Mouse (Mus musculus) liver, embryonic 16.5 days (tissue): ENCODE results near the gene Slc38a11. TPM values are rescaled to one million over a fixed set of nuclear protein-coding genes. Genes with fewer than 3 reads are reported as not detected.

ENCODE experiments used
- ATAC-seq: fragments of 200-750 bp; cut with Nextera tagmentation; 2 replicates; pipeline ENCODE4 v1.8.0; 2017; ENCODE audit warnings: low read depth, mild to moderate bottlenecking, moderate number of reproducible peaks, moderate library complexity
- H3K27ac ChIP-seq: fragments of 300-500 bp; sonication (generic); 2 replicates; pipeline ENCODE4 v1.5.1; 2014; ENCODE audit warnings: mild to moderate bottlenecking, low read length
- H3K27me3 ChIP-seq: fragments of 300-500 bp; sonication (generic); 2 replicates; pipeline ENCODE4 v1.6.1; 2014; ENCODE audit warnings: low read depth, low read length, mixed read lengths; ENCODE audit not compliant: control insufficient read depth, insufficient read depth
- H3K36me3 ChIP-seq: fragments of 300-500 bp; sonication (generic); 2 replicates; pipeline ENCODE4 v1.6.1; 2014; ENCODE audit warnings: mild to moderate bottlenecking; ENCODE audit not compliant: control insufficient read depth, insufficient read depth
- H3K4me1 ChIP-seq: fragments of 300-500 bp; sonication (generic); 2 replicates; pipeline ENCODE4 v1.6.1; 2014; ENCODE audit warnings: low read depth, low read length, mixed read lengths; ENCODE audit not compliant: control insufficient read depth
- H3K4me2 ChIP-seq: fragments of 300-500 bp; sonication (generic); 2 replicates; pipeline ENCODE4 v1.6.1; 2014; ENCODE audit warnings: low read depth, low read length, mixed read lengths
- H3K4me3 ChIP-seq: fragments of 300-500 bp; sonication (generic); 2 replicates; pipeline ENCODE4 v1.5.1; 2014; ENCODE audit warnings: low read depth, mild to moderate bottlenecking, low read length
- H3K9ac ChIP-seq: fragments of 300-500 bp; sonication (generic); 2 replicates; pipeline ENCODE4 v1.6.1; 2014; ENCODE audit warnings: low read depth, low read length
- H3K9me3 ChIP-seq: fragments of 300-500 bp; sonication (generic); replicated peaks from 2 replicates; pipeline ENCODE4 v1.6.1; 2016; ENCODE audit warnings: low read length; ENCODE audit not compliant: control insufficient read depth
- WGBS: fragments of 180-500 bp; shearing (Covaris S2); extraction: QIAGEN DNeasy Blood & Tissue Kit; methylation state at CpG from one replicate; pipeline ENCODE4 v1.1.7; 2014; ENCODE audit not compliant: insufficient replicate concordance; 5-methylcytosine and 5-hydroxymethylcytosine counted together
- polyA plus RNA-seq: library from polyadenylated mRNA; unstranded; fragments of >200 nt; fragmentation: Nextera tagmentation; extraction: Ambion mirVana; gene quantifications from 2 replicates; pipeline ENCODE4 v1.2.1, GENCODE M21; 2015

Gene Slc38a11
- polyA plus RNA-seq, 1 experiment from 2014 or later, result 0.09 TPM

GRCm38 (mm10) chr2:65340839-65341238 lies 23.0 kb downstream of the Slc38a11 start:
- Histone ChIP-seq H3K4me1 (no peaks in the 10 kb centered on the region), H3K9me3 (no peaks in the 10 kb centered on the region), H3K36me3 (no peaks in the 10 kb centered on the region), H3K4me2 (no peak overlapping the region), H3K27me3 (no peaks in the 10 kb centered on the region), H3K9ac (no peak overlapping the region), H3K27ac (no peak overlapping the region), H3K4me3 (no peak overlapping the region)
- ATAC-seq, result no peak
- WGBS, result 51% methylated on average over 3 of the region's 3 CpGs

- Histone ChIP-seq H3K4me1 (peaks cover 2% of the 10 kb centered on the region; the same call in 1 of the 2 replicates), H3K9me3 (no peaks in the 10 kb centered on the region), H3K36me3 (no peaks in the 10 kb centered on the region), H3K4me3 (no peak overlapping the region), H3K27ac (no peak overlapping the region), H3K9ac (no peak overlapping the region), H3K4me2 (0 out of 2 replicates have a peak overlapping the region, but pooled peaks have one; percentile 6), H3K27me3 (no peaks in the 10 kb centered on the region)
- 8% methylated on average over 14 of the region's 14 CpGs for WGBS
- 0 out of 2 replicates have a peak, but pooled peaks have one; percentile 25 for ATAC-seq
Measured at GRCm38 (mm10) chr2:65337378-65338140, 26.3 kb downstream of the Slc38a11 start.

GRCm38 (mm10) chr2:65336608-65337007 lies 27.2 kb downstream of the Slc38a11 start:
- 60% methylated on average over 3 of the region's 3 CpGs for WGBS
- Histone ChIP-seq H3K27ac (no peak overlapping the region), H3K9ac (no peak overlapping the region), H3K4me3 (no peak overlapping the region), H3K36me3 (no peaks in the 10 kb centered on the region), H3K27me3 (no peaks in the 10 kb centered on the region), H3K9me3 (no peaks in the 10 kb centered on the region), H3K4me1 (peaks cover 2% of the 10 kb centered on the region; the same call in 1 of the 2 replicates), H3K4me2 (no peak overlapping the region)
- no peak for ATAC-seq

GRCm38 (mm10) chr2:65334091-65334490 lies 29.7 kb downstream of the Slc38a11 start:
- Histone ChIP-seq H3K36me3 (no peaks in the 10 kb centered on the region), H3K4me2 (peak overlapping the region; percentile 7; the same call in 1 of the 2 replicates), H3K27me3 (no peaks in the 10 kb centered on the region), H3K9ac (no peak overlapping the region), H3K9me3 (no peaks in the 10 kb centered on the region), H3K27ac (peak overlapping the region; percentile 22; the same call in 1 of the 2 replicates), H3K4me1 (peaks cover 2% of the 10 kb centered on the region; the same call in 1 of the 2 replicates), H3K4me3 (no peak overlapping the region)
- ATAC-seq, result peak; percentile 74
- 48% methylated on average over 9 of the region's 9 CpGs for WGBS

- no peak overlapping the region for H3K4me3 ChIP-seq
- no peaks in the 10 kb centered on the region for H3K36me3 ChIP-seq
- WGBS, result 69% methylated on average over 2 of the region's 2 CpGs
- no peaks in the 10 kb centered on the region for H3K9me3 ChIP-seq
- H3K27ac ChIP-seq, result no peak overlapping the region
- no peak overlapping the region for H3K4me2 ChIP-seq
- no peaks in the 10 kb centered on the region for H3K27me3 ChIP-seq
- H3K9ac ChIP-seq, result no peak overlapping the region
- peaks cover 2% of the 10 kb centered on the region; the same call in 1 of the 2 replicates for H3K4me1 ChIP-seq
- ATAC-seq, result no peak
Measured at GRCm38 (mm10) chr2:65331321-65331720, 32.5 kb downstream of the Slc38a11 start.

GRCm38 (mm10) chr2:65321998-65322754 lies 41.7 kb downstream of the Slc38a11 start:
- H3K4me2 ChIP-seq, result no peak overlapping the region
- WGBS, result 52% methylated on average over 6 of the region's 6 CpGs
- ATAC-seq, result no peak

GRCm38 (mm10) chr2:65320975-65321374 lies 42.9 kb downstream of the Slc38a11 start:
- no peak for ATAC-seq
- 52% methylated on average over 2 of the region's 2 CpGs for WGBS
- Histone ChIP-seq H3K4me2 (no peak overlapping the region), H3K27me3 (no peaks in the 10 kb centered on the region), H3K4me3 (no peak overlapping the region), H3K9me3 (no peaks in the 10 kb centered on the region), H3K9ac (no peak overlapping the region), H3K4me1 (no peaks in the 10 kb centered on the region), H3K27ac (no peak overlapping the region), H3K36me3 (no peaks in the 10 kb centered on the region)

More at GRCm38 (mm10) chr2:65321998-65322754, 41.7 kb downstream of the Slc38a11 start:
- Histone ChIP-seq H3K27ac (no peak overlapping the region), H3K4me1 (no peaks in the 10 kb centered on the region), H3K9me3 (no peaks in the 10 kb centered on the region), H3K9ac (no peak overlapping the region), H3K36me3 (no peaks in the 10 kb centered on the region), H3K27me3 (no peaks in the 10 kb centered on the region), H3K4me3 (no peak overlapping the region)

GRCm38 (mm10) chr2:65316721-65317120 lies 47.1 kb downstream of the Slc38a11 start:
- no peak for ATAC-seq
- no peaks in the 10 kb centered on the region for H3K4me1 ChIP-seq
- H3K9me3 ChIP-seq, result no peaks in the 10 kb centered on the region
- H3K27ac ChIP-seq, result no peak overlapping the region
- no peaks in the 10 kb centered on the region for H3K27me3 ChIP-seq
- no peaks in the 10 kb centered on the region for H3K36me3 ChIP-seq
- 60% methylated on average over 12 of the region's 12 CpGs for WGBS
- no peak overlapping the region for H3K4me3 ChIP-seq
- H3K9ac ChIP-seq, result no peak overlapping the region
- H3K4me2 ChIP-seq, result no peak overlapping the region

- Histone ChIP-seq H3K9me3 (no peaks in the 10 kb centered on the region), H3K27ac (no peak overlapping the region), H3K36me3 (no peaks in the 10 kb centered on the region), H3K9ac (no peak overlapping the region), H3K4me2 (no peak overlapping the region), H3K4me1 (no peaks in the 10 kb centered on the region), H3K27me3 (no peaks in the 10 kb centered on the region), H3K4me3 (no peak overlapping the region)
- WGBS, result 62% methylated on average over 3 of the region's 3 CpGs
- no peak for ATAC-seq
Measured at GRCm38 (mm10) chr2:65311250-65311649, 52.6 kb downstream of the Slc38a11 start.
